Mouse (Mus musculus) frontal cortex, postnatal 14 days (tissue): Measurements from ENCODE around the gene Cdkl3.

Source experiments
- DNase-seq, 2 experiments: peaks; one replicate each; pipeline ENCODE4 v3.0.0; 2022; ENCODE audit warnings: low spot score in 2 of 2

Cdkl3 gene

DNA sequence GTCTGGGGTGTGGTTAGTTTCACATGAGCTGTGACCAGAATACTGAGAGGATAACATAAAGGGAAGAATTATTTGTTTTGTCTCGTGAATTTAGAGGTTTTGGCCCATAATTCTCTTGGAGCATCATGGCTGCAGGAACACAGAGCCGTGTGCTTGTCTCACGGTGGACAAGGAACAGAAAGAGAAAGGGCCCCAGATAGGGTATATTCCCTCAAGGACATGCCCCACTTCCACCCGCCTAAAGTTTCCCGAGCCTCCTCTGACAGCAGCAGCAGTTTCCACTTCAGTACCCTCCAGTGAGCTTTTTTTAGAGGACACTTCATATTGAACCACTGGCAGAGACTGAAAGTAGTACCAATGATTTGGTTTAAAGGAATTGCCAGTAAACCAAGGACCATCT, 7.5 kb downstream of the Cdkl3 start:
- DNase-seq = no peak

GRCm38 (mm10) chr11:52018217-52018616, 14.2 kb downstream of the Cdkl3 start:
- DNase-seq = no peak

DNA sequence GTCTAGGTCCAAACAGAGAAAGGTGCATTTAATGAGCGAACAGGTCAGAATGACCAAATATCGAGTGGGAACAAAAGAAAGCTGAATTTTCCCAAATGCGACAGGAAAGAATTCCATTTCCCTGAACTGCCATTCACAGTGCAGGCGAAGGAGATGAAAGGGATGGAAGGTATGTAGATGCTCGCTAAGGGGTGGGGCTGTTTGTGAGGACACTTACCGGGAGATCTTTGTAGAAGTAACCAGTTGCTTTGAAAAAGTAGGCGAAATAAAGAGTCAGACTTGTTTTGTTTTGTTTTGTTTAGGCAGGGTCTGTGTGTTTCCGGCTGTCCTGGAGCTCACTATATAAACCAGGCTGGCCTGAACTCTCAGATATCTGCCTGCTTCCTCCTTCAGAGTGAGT, 28.3 kb downstream of the Cdkl3 start:
- DNase-seq = no peak

- no peak for DNase-seq
These were observed 29.9 kb downstream of the Cdkl3 start for GRCm38 (mm10) chr11:52033953-52034352.

GRCm38 (mm10) chr11:52035905-52036304, 31.9 kb downstream of the Cdkl3 start:
- no peak for DNase-seq

- no peak for DNase-seq
These were observed 33.6 kb downstream of the Cdkl3 start for GRCm38 (mm10) chr11:52037659-52038058.

- DNase-seq = no peak
These were observed 39.2 kb downstream of the Cdkl3 start for GRCm38 (mm10) chr11:52043224-52043623.

GRCm38 (mm10) chr11:52044156-52044555, 40.1 kb downstream of the Cdkl3 start:
- DNase-seq = no peak

GRCm38 (mm10) chr11:52046446-52047165, 42.6 kb downstream of the Cdkl3 start:
- no peak for DNase-seq

GRCm38 (mm10) chr11:52053371-52053770, 49.4 kb downstream of the Cdkl3 start:
- no peak for DNase-seq

- no peak for DNase-seq
These were observed 50.7 kb downstream of the Cdkl3 start for GRCm38 (mm10) chr11:52054728-52055127.

- no peak for DNase-seq
These were observed 52.2 kb downstream of the Cdkl3 start for GRCm38 (mm10) chr11:52056198-52056597.

DNA sequence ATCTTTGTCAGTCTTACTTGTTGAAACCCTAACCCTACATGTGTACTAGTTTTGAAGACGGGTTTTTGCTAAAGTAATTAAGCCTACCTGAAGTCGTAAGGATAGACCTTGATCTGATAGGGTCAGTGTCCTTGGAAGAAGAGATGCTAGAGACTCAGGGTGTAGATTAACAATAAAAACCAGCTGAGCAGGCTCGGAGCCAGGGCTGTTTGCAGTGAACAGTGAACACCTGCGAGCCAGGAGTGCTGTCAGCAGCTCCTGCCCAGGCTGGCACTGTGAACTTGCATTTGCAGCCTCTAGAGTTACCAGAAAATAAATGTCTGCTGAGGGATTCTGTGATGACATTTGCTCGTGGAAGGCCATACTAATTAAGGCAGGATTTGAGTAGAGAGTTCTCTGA, 55.0 kb downstream of the Cdkl3 start:
- no peak for DNase-seq

- DNase-seq = no peak
These were observed 56.3 kb downstream of the Cdkl3 start for GRCm38 (mm10) chr11:52060315-52060714.

DNA sequence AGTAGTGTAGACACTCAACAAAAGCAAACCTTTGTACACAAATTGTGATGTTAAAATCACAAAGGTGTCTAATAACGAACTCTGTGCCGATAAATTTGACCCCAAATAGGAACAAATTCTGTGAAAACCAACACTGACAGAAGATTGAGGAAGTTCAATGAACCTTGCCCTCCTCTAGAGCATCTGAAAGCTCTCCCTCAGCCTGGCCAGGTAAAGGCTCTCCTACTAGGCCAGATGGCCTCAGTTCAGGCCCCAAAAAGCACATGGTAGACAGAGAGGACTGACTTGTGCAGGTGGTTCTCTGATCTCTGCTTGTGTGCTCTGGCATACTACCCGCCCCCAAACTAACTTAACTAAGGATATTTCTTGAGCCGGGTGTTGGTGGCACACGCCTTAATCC, 58.4 kb downstream of the Cdkl3 start:
- no peak for DNase-seq

GRCm38 (mm10) chr11:52064398-52064797, 60.4 kb downstream of the Cdkl3 start:
- no peak for DNase-seq

DNA sequence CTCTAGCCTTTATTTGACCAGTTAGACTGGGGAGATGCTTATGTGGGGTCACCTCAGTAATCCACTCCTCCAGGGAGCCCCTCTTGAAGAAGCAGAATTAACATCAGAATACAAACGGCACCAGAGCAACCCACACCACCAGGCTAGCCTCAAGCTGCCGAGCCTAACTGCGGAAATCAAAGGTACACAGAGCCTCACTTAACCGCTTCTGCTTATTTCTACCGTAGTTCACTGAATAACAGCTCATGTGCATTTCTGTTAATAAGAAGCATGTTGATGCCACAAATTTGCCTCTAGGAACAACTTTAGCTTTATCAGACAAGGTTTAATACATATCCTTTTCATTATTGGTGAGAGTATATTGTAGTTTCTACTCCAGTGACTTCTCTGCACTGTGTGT, 61.8 kb downstream of the Cdkl3 start:
- DNase-seq = no peak

DNA sequence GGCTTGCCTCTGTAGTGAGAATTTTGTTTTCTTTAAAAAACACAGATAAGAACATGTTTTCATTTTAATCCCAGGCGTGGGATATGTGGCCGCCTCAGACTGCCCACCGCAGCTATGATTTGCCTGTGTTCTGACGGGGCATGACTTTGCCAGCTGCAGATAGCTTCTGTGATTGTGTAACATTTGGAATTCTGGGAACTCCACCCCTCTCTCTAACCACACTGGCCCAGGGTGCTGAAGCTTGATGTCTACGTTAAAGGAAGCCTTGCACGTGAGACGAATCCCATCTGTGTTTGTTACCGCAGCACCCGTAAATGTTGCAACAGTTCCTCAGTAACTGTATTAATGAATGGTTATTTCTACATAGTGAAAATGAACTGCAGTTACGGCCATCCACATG, 67.7 kb downstream of the Cdkl3 start:
- DNase-seq = no peak

GRCm38 (mm10) chr11:52073528-52074170, 69.6 kb downstream of the Cdkl3 start:
- no peak for DNase-seq

DNA sequence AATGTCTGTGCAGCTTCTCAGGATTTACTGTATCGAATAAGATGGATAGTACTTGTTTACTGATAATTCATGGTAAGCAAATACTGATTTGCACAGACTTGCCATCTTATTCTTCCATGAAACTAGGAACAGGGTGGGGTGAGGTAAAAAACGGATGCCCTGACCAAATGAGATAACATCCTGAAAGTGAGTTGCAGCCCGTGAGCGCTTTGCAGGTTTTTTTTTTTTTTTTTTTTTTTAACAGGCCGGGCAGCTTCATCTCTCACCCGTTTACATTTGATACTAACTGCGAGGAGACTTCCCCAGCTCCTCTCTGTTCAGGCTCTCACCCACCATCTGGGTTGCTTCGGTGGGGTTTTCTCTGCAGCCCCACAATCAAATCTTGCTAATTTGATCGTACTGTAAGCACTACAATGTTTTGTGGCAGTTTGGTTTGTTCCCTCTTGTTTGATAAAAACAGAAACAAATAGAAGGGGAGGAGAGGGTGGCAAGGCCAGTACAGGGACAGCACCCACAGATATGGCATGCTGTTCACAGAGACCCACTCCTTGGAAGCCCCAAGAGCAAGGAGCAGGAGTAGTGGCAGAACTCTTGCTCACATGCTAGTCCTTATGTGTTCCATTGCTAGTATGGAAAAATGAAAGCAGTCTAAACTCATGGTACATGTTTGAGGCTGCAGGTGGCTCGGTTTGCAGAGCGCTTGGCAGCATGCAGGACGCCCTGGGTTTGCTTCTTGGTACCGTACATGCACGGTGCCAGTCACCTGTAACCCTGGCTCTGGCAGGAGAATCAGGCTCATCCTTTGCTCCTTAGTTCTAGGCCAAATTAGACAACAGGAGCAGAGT, 70.8 kb downstream of the Cdkl3 start:
- no peak for DNase-seq

- no peak for DNase-seq
These were observed 72.0 kb downstream of the Cdkl3 start for GRCm38 (mm10) chr11:52075794-52076633.
